Mouse (Mus musculus): ENCODE data around the gene Hebp1. TPM values are rescaled to one million over a fixed set of nuclear protein-coding genes. Genes with fewer than 3 reads are reported as not detected.

Gene Hebp1
- polyA plus RNA-seq, 1 experiment from 2014 or later: 21.2 TPM

- Histone ChIP-seq H3K36me3 (no peaks in the 10 kb centered on the region), H3K4me1 (peaks cover 9% of the 10 kb centered on the region), H3K27me3 (ENCODE audit: insufficient read depth, poor library complexity, severe bottlenecking) (peaks cover 72% of the 10 kb centered on the region), H3K4me3 (no peak overlapping the region), H3K27ac (no peak overlapping the region), H3K9me3 (no peaks in the 10 kb centered on the region)
- 79% methylated on average over 8 of the region's 8 CpGs for WGBS
- no peak for DNase-seq (ENCODE audit: low spot score)
Observed at GRCm38 (mm10) chr6:135218330-135218729, 20.5 kb upstream of the Hebp1 start.

- Histone ChIP-seq H3K27ac (no peak overlapping the region), H3K4me3 (no peak overlapping the region), H3K36me3 (0 out of 2 replicates have a peak, but pooled peaks cover 3% of the 10 kb centered on the region), H3K4me1 (peaks cover 7% of the 10 kb centered on the region; the same call in 1 of the 2 replicates), H3K27me3 (ENCODE audit: insufficient read depth, poor library complexity, severe bottlenecking) (peaks cover 63% of the 10 kb centered on the region), H3K9me3 (no peaks in the 10 kb centered on the region)
- WGBS: 81% methylated on average over 2 of the region's 2 CpGs
- no peak for DNase-seq (ENCODE audit: low spot score)
Observed at GRCm38 (mm10) chr6:135212666-135213065, 14.8 kb upstream of the Hebp1 start.

- Histone ChIP-seq H3K27ac (no peak overlapping the region), H3K4me3 (no peak overlapping the region), H3K27me3 (ENCODE audit: insufficient read depth, poor library complexity, severe bottlenecking) (peaks cover 52% of the 10 kb centered on the region), H3K36me3 (0 out of 2 replicates have a peak, but pooled peaks cover 4% of the 10 kb centered on the region), H3K9me3 (no peaks in the 10 kb centered on the region), H3K4me1 (0 out of 2 replicates have a peak, but pooled peaks cover 3% of the 10 kb centered on the region)
- 69% methylated on average over 7 of the region's 7 CpGs for WGBS
- no peak for DNase-seq (ENCODE audit: low spot score)
Observed at GRCm38 (mm10) chr6:135211169-135211568, 13.3 kb upstream of the Hebp1 start.

- Histone ChIP-seq H3K9me3 (no peaks in the 10 kb centered on the region), H3K4me1 (0 out of 2 replicates have a peak, but pooled peaks cover 3% of the 10 kb centered on the region), H3K27ac (no peak overlapping the region), H3K27me3 (ENCODE audit: insufficient read depth, poor library complexity, severe bottlenecking) (peaks cover 23% of the 10 kb centered on the region), H3K36me3 (0 out of 2 replicates have a peak, but pooled peaks cover 4% of the 10 kb centered on the region), H3K4me3 (no peak overlapping the region)
- DNase-seq (ENCODE audit: low spot score): no peak
- WGBS: 79% methylated on average over 8 of the region's 8 CpGs
Observed at GRCm38 (mm10) chr6:135206909-135207308, 9.1 kb upstream of the Hebp1 start.

GRCm38 (mm10) chr6:135205802-135206201, 8.0 kb upstream of the Hebp1 start:
- Histone ChIP-seq H3K27me3 (ENCODE audit: insufficient read depth, poor library complexity, severe bottlenecking) (peaks cover 12% of the 10 kb centered on the region; the same call in 1 of the 2 replicates), H3K4me3 (no peak overlapping the region), H3K9me3 (no peaks in the 10 kb centered on the region), H3K4me1 (no peaks in the 10 kb centered on the region), H3K27ac (no peak overlapping the region), H3K36me3 (0 out of 2 replicates have a peak, but pooled peaks cover 4% of the 10 kb centered on the region)
- DNase-seq (ENCODE audit: low spot score): no peak
- 78% methylated on average over 4 of the region's 4 CpGs for WGBS

- Histone ChIP-seq H3K9me3 (no peaks in the 10 kb centered on the region), H3K27ac (no peak overlapping the region), H3K4me3 (no peak overlapping the region), H3K36me3 (0 out of 2 replicates have a peak, but pooled peaks cover 4% of the 10 kb centered on the region), H3K4me1 (no peaks in the 10 kb centered on the region), H3K27me3 (ENCODE audit: insufficient read depth, poor library complexity, severe bottlenecking) (peaks cover 15% of the 10 kb centered on the region; the same call in 1 of the 2 replicates)
- no peak for DNase-seq (ENCODE audit: low spot score)
- WGBS: 54% methylated on average over 4 of the region's 4 CpGs
Observed at GRCm38 (mm10) chr6:135204869-135205268, 7.0 kb upstream of the Hebp1 start.

GRCm38 (mm10) chr6:135203737-135204136, 5.9 kb upstream of the Hebp1 start:
- Histone ChIP-seq H3K9me3 (no peaks in the 10 kb centered on the region), H3K4me3 (no peak overlapping the region), H3K4me1 (no peaks in the 10 kb centered on the region), H3K36me3 (0 out of 2 replicates have a peak, but pooled peaks cover 4% of the 10 kb centered on the region), H3K27ac (no peak overlapping the region), H3K27me3 (ENCODE audit: insufficient read depth, poor library complexity, severe bottlenecking) (peaks cover 21% of the 10 kb centered on the region; the same call in 1 of the 2 replicates)
- no peak for DNase-seq (ENCODE audit: low spot score)
- 65% methylated on average over 6 of the region's 6 CpGs for WGBS

GRCm38 (mm10) chr6:135202668-135203067, 4.8 kb upstream of the Hebp1 start:
- Histone ChIP-seq H3K27ac (no peak overlapping the region), H3K4me1 (peaks cover 9% of the 10 kb centered on the region), H3K9me3 (no peaks in the 10 kb centered on the region), H3K4me3 (no peak overlapping the region), H3K27me3 (ENCODE audit: insufficient read depth, poor library complexity, severe bottlenecking) (peaks cover 15% of the 10 kb centered on the region; the same call in 1 of the 2 replicates), H3K36me3 (0 out of 2 replicates have a peak, but pooled peaks cover 1% of the 10 kb centered on the region)
- DNase-seq (ENCODE audit: low spot score): no peak
- 86% methylated on average over 6 of the region's 6 CpGs for WGBS

GRCm38 (mm10) chr6:135200122-135200957, 2.5 kb upstream of the Hebp1 start:
- Histone ChIP-seq H3K9me3 (no peaks in the 10 kb centered on the region), H3K36me3 (no peaks in the 10 kb centered on the region), H3K27me3 (ENCODE audit: insufficient read depth, poor library complexity, severe bottlenecking) (peaks cover 16% of the 10 kb centered on the region; the same call in 1 of the 2 replicates), H3K4me3 (no peak overlapping the region), H3K4me1 (peaks cover 17% of the 10 kb centered on the region), H3K27ac (no peak overlapping the region)
- no peak for DNase-seq (ENCODE audit: low spot score)
- WGBS: 88% methylated on average over 16 of the region's 16 CpGs

- Histone ChIP-seq H3K4me3 (peak overlapping the region; percentile 97; the same call in 1 of the 2 replicates), H3K27ac (peak overlapping the region; percentile 94), H3K27me3 (ENCODE audit: insufficient read depth, poor library complexity, severe bottlenecking) (peaks cover 14% of the 10 kb centered on the region; the same call in 1 of the 2 replicates), H3K4me1 (peaks cover 18% of the 10 kb centered on the region), H3K9me3 (no peaks in the 10 kb centered on the region), H3K36me3 (no peaks in the 10 kb centered on the region)
- WGBS: 49% methylated on average over 6 of the region's 6 CpGs
- no peak for DNase-seq (ENCODE audit: low spot score)
Observed at GRCm38 (mm10) chr6:135198726-135199125, 904 bp upstream of the Hebp1 start.

GRCm38 (mm10) chr6:135197446-135197845, 376 bp downstream of the Hebp1 start:
- peak overlapping the region; percentile 94 for H3K27ac ChIP-seq

GRCm38 (mm10) chr6:135196707-135197106, 1.1 kb downstream of the Hebp1 start:
- Histone ChIP-seq H3K4me3 (peak overlapping the region; percentile 97; the same call in 1 of the 2 replicates), H3K27ac (peak overlapping the region; percentile 94; the same call in 1 of the 2 replicates), H3K4me1 (peaks cover 20% of the 10 kb centered on the region), H3K9me3 (no peaks in the 10 kb centered on the region), H3K36me3 (no peaks in the 10 kb centered on the region), H3K27me3 (ENCODE audit: insufficient read depth, poor library complexity, severe bottlenecking) (peaks cover 15% of the 10 kb centered on the region; the same call in 1 of the 2 replicates)
- WGBS: 38% methylated on average over 8 of the region's 8 CpGs
- no peak for DNase-seq (ENCODE audit: low spot score)

More at GRCm38 (mm10) chr6:135197446-135197845, 376 bp downstream of the Hebp1 start:
- Histone ChIP-seq H3K36me3 (no peaks in the 10 kb centered on the region), H3K4me1 (peaks cover 20% of the 10 kb centered on the region), H3K9me3 (no peaks in the 10 kb centered on the region), H3K27me3 (ENCODE audit: insufficient read depth, poor library complexity, severe bottlenecking) (peaks cover 14% of the 10 kb centered on the region; the same call in 1 of the 2 replicates), H3K4me3 (peak overlapping the region; percentile 97)
- 24% methylated on average over 7 of the region's 7 CpGs for WGBS
- DNase-seq (ENCODE audit: low spot score): no peak

GRCm38 (mm10) chr6:135194907-135195306, 2.9 kb downstream of the Hebp1 start:
- no peak for DNase-seq (ENCODE audit: low spot score)

More at GRCm38 (mm10) chr6:135194907-135195306, 2.9 kb downstream of the Hebp1 start:
- Histone ChIP-seq H3K27ac (no peak overlapping the region), H3K4me3 (no peak overlapping the region), H3K9me3 (no peaks in the 10 kb centered on the region), H3K4me1 (peaks cover 20% of the 10 kb centered on the region), H3K27me3 (ENCODE audit: insufficient read depth, poor library complexity, severe bottlenecking) (peaks cover 15% of the 10 kb centered on the region; the same call in 1 of the 2 replicates), H3K36me3 (no peaks in the 10 kb centered on the region)
- WGBS: 66% methylated on average over 4 of the region's 4 CpGs
